Mouse (Mus musculus) layer of hippocampus, postnatal 10 days (tissue): ENCODE data around the gene Gse1. TPM values are rescaled to one million over a fixed set of nuclear protein-coding genes. Genes with fewer than 3 reads are reported as not detected.

Experiments used
- DNase-seq, 2 experiments: peaks; one replicate each; pipeline ENCODE4 v3.0.0; 2021; ENCODE audit warnings: low spot score in 2 of 2
- total RNA-seq, 2 experiments: library from RNA; stranded (reverse); gene quantifications; 2 replicates each; pipeline ENCODE4 v1.2.3; 2021

The Gse1 gene
- total RNA-seq, 2 experiments from 2014 or later, result 65.0 to 79.3 TPM

DNA sequence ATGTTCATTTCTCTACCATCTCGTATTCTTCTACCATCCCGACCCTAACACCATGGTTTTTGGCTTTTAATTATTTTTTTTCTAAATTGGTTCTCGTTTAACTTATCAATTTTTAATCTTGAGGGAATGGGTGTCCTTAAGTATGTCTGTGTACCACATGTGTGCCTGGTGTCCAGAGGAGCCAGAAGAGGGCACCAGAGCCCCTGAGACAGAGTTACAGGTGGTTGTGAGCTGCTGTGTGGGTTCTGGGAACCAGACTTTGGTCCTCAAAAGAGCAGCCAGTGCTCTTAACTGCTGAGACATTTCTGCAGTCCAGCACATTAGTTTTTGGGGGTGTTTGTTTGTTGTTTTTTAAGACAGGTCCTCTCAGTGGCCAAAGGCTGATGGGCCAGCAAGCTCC lies 167.6 kb downstream of the Gse1 start:
- DNase-seq, result no peak

DNA sequence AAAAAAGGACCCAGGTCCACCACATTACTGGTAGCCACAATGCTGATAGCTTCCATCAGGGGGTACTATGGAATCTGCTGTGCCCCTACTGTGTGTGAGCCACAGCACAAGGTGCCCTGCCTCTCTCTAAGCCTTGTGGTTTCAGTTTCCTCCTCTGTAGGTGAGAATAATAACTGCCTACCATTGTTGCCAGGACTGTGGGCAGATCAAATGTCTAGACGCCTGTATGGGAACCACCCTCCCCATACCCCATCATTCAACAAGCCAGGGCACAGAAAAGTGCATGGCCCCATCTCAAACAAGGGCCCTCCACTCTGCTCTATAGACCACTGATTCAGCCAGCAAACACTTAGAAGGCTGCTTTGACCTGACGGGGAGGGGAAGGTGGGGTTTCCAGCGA lies 168.5 kb downstream of the Gse1 start:
- no peak for DNase-seq

DNA sequence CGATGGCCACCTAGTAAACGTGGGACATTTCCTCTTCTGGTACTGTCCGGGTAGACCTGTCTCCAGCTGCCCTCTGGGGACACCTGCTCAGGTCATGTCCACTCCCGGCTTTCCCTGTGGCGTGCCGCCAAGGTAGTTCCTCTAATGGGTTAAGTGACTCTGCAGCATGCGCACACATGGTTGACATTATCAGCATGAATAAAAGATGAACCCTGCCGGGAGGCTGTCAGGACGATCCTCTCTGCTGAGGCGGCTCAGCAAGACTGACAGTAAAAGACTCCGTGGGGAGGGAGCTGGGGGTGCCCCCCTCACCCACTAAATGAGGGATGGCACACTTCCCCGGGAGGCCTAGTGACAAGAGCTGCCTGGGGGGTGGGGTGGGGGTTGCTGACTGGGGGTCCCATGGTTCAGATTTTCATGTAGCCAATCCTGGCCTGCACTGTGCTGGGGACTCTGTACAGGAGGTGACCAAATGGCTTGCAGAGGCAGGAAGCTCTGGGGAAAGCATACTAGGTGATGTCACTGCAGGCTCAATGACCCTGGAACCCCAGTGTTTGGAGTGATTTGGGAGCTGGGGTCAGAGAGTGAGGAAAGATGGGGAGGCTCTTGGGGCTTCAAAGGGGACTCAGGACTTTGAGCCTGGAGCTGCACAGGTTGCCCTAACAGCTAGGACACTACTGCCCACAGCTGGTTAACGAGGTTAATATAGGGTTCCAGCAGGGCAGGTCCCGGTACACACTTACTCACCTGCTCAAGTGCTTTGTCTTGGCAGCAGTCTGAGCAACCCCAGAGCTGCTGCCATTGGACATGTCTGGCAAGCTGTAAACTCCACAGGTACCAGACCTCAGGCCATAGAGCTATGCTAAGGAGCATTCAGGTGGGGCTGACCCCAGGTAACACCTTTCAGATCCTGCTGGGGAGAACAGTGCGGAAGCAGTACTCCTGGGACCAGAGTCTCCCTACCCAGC lies 169.5 kb downstream of the Gse1 start:
- no peak for DNase-seq

DNA sequence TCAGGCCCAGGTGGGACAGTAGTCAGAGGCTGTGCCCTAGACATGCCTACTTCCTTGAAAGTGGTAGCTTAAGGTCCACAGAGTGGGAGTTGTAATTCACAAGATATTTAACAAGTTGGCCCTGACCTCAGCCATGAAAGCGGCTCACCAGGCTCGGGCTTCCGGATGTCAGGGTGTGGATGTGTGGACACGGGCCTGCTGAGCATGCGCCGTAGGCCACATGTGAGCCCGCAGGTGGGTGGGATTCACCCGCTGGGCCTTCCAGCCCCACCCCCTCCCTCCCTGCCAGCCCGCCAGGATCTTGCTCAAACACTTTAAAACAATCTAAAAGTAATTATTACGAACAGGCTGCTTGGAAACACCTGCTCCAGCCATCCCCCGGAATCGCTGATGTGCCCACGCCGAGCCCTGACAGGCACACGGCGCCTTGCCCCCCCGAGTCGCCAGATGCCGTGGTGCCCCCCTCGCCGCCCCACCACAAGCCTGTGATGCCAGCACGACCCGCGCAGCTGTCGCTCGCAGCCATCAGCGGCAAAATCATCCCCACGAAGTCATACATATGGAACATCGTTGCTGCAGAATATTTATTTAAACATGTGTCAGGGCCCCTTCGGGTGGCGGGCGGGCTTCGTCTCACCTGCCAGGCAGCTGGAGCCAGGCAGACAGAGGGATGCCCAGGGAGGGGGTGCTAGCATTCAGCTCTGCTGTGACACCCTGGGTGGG lies 171.1 kb downstream of the Gse1 start:
- no peak for DNase-seq

DNA sequence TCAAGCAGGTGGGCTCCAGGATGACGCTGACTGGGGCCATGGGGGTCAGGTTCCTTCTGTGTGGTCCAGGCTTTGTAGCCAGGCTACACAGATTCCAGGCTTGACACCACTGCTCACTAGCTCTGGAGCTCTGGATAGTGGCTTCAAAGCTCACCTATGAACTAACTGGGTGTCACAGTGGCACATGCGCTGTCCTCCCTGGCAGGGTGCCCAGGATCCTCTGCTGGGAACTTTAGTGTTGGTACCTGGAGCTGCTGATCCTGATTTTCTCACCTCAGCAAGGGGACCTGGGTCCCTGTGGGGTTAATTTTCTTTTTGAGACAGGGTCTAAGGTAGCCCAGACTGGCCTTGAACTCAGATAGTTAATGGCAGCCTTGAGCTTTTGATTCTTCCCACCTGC lies 173.0 kb downstream of the Gse1 start:
- no peak for DNase-seq

DNA sequence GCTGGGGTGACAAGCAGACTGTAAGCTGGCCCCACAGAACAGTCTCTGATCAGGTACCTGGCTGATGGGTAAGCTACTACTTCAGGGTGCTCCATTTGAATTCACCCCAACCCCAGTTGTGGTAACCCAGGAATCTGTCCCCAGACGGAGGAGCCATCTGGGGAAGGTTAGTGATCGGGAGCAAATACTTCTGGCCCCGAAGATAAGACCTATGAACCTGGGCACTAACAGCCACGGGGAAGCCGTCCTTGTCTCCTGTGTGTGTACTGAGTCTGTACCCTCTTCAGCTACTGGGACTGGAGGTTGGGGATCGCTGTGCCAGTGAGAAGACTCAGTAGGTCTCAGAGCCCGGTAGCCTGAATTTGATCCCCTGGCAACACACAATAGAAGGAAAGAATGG lies 173.5 kb downstream of the Gse1 start:
- no peak for DNase-seq

DNA sequence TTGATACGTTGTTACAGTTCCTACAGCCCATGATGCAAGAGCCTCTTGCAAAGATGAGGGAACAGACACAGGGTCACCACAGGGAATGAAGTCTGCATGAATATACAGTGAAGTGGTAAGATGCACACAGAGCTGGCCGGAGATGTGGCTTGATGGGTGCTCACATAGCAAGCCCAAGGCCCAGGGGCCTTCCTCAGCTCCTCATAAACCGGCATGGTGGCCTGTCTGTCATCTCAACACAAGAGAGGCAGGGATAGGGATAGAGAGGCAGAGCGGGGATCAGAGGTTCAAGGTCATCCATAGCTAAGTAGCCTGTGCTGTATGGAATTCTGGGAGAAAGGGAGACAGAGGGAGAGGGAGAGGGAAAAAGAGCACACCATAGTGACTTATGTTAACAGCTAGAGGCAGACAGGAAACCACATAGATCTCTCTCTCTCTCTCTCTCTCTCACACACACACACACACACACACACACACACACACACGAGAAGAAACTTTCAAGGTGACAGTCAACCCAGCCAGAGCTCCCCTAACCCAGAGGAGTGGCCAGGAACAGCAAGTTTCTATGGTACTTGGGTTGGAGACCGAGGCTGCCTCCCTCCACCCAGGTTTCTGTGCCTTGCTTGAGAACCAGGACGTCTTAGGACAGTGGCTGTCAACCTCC lies 175.5 kb downstream of the Gse1 start:
- DNase-seq, result no peak

DNA sequence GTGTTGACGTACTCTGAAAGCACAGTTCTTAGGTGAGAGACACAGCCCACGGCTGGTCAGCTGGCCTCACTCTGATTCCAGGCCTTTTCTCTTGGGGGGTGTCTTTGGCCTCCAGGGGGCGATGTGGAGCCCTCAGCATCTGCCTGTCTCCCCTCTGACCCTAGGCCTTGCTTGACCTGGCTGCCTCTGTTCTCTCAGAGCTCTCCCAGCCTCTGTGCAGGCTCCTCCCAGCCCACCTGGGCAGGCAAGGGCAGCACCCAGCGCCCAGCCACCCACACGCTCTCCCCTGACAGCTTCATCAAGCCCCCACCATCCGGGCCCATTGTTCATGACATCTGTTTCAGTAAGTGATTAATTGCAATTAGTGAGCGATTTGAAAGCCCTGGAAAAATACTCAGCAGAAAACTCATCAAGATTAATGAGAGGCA lies 176.4 kb downstream of the Gse1 start:
- DNase-seq, result peak; percentile 59 to 66

DNA sequence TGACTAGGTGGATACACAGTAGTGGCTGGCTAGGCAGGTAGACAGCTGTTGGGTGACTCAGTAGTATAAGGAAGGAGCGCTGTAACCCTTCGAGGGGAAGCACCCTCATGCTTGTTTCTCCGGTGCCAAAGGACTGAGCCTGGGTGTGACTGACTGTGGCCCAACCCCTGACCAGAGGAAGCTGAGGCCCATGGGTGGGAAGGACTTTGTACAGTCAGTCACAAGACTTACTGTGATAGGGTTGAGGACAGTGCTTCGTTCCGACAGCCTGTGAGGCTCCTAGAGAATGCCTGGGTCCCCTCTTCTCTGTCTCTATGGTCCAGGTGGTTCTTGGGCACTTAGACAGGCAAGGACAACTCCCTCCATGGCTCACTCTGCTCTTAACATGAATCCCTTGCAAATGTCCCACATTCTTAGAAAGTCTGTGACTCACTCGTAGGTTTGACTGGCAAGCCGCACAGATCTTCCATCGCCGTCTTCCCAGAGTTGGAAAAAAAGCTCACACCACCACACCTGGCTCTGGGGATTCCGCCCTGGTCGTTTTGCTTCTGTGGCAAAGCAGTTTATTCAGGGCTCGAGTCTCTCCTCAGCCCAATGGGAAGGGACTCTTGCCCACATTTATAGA lies 177.9 kb downstream of the Gse1 start:
- no peak for DNase-seq

DNA sequence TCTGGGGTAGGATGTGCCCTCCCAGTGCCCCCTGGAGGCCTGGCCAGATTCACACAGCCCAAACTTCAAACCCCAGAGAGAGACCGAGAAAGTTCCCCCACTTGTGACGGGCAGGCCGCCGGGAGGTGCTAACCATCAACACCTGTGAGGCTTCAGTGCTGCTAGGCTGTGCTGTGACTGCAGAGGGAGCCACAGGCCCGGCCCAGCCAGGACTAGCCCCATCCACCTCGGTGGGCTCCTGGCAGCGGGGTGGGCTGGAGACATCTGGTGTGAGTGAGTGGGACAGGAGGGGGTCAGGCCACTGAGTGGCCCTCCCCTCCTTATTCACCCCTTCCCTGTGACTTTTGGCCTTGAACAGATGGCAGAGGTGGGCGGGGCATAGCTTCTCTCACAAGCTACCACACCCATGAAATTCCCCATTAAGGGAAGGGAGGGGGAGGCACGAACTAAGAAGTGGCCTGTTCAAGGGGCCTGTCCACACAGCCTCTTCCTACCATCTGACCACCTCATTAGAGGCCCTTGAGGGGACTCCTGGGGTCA lies 179.5 kb downstream of the Gse1 start:
- peak in 1 of 2 experiments; percentile 51 for DNase-seq

DNA sequence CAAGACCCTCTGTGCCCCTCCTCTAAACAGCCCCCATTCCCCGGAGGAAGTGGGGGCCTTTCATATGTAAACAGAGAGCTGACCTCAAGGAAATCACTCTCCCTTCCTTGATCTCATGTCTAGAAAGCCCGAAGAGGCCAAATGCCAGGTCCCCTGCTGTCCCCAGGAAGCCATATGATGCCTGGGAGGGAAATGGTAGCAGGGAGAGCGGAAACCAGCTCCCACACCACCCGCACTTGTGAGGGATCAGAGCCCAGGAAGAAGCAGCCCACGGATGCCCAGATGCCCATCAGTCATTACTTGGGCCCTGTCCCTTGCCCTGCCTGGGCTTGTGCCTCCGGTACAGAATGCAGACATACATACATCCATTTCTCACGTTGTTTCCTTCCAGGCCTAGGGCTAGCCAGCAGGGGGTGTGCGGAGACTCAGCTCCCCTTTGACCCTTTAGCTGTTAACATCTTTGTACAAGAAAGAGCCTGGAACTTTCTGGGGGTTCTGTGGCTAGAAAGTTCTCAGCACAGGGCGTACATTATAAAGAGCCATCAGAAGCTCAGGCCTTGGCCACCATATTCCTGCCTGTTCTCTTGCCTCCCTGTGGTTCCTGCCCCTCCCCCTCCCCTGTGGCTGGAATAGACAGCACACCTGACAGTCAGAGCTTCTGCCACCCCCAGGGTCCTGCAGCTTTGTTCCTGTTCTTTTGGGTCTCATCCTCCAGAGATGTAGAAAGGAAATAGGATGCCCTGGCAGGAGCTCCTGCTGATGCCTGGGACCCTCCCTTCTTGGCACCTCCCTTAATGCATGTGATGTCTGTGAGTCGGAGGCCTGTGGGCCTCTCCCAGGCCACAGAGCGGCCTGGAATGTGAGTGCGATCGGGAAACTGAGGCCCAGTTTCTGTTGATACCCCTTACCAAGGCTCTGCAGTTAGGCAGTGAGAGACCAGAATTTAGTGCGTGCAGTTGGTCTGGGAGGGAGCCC lies 180.3 kb downstream of the Gse1 start:
- no peak for DNase-seq

DNA sequence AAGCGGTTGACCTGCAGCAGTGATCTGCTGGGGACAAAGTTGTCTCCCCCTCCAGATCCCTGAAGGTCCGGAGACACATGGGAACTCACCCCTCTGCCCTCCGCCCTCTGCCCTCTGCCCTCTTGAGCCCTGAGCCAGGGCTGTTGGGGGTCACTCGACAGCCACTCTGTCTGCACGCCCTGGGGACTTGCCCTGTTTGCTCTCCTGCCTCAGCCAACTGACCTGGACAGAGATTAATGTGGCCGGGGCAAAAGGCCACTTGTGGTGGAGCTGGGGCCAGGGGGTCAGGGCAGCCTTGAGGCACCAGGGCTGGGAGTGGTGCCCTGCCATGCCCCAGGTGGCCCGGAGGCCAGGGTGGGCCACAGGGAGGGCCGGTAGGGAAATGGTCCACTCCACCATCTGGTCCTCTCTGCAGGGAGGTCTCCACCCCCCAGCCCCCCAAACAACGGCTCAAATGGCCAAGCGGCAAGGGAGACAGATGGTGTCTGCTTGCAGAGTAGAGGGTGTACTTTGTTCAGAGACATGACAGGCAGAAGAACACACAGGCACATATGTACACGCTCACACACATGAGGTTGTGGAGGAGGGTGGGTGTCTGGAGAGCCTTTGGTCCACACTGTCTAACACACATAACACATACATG lies 181.2 kb downstream of the Gse1 start:
- no peak for DNase-seq

DNA sequence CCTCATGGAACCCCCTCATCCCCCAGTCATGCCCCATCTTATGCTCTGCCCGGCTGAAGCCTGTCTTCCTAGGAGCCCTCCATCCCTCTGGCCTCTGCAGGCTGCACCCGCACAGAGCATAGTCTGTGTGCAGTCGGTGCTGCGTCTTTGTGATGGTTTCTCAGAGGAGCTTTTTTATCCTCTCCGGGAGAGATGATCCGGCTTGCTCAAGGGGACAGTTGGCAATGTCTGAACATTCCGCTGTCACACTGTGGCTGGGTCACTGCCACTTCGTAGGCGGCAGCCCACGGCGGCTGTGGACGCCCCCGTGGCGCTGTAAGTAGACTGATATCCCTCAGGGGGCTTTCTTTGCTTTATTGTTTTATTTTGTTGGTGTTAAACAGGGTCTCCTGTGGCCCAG lies 182.8 kb downstream of the Gse1 start:
- DNase-seq, result no peak

DNA sequence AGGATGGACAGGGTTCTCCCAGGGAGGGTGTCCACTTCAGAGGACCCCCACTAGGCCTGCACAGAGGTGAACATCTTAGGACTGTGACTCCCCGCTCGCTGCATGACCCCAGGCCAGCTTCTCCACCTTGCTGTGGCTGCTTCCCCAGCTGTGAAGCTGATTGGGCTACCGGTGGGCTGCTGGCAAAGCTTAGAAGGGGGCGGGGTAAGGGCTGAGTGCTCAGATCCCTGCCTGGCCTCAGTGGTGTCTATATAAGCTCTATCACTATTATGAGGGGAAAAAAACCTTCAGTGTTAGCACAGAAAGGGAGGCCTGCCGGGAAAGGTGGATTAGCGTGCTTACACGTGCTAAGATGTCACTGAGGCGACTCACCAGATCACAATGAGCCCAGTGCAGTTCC lies 183.6 kb downstream of the Gse1 start:
- no peak for DNase-seq

DNA sequence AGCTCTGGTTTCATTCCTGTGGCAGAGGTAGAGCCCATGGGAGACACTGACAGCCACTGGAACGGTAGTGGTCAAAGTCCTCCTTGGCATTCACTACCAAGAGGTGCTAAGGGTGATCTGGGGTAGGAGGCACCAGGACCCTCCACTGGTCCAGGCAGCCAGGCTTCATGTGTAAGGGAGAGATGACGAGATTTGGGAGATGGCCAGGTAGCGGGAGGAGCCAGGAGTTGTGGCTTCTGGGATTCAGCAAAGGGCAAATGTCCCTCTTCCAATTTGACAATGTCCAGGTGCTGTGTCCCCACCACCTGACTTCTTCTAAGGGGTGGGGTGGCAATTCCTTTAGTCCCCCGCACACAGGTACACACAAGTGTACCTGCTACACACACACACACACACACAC lies 184.1 kb downstream of the Gse1 start:
- DNase-seq, result no peak

DNA sequence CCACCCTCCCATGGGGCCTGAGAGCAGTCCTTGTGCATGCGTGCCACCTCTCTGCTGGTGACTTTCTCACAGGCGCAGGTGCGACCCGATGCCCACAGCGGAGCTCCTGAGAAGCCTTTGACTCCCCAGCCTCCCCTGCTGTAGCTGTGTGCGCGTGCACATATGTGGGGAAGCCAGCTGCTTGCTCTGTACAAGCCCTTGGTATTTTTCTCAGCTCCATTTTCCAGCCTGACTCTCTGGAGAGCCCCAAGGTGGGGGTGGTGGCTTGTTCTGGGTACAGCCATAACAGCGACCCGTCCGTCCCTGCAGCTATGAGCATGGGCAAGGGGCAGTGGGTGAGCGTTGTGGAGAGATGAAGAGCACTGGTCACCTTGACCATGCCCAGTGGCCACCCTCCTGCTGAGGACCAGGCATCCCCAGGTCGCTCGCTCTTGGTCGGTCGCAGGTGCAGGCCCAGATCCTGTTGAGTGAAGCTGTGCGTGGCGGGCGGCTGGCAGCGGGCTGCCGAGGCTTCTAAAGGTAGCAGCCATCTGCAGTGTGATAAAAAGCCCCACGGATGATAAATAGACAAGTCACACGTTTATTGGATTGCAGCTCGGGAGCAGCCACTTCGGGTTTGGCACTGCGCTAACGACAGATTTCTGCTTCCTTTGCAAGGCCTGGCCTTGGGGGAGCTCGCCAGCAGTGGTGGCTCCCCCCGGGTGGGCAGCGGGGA lies 184.8 kb downstream of the Gse1 start:
- peak; percentile 55 to 62 for DNase-seq

DNA sequence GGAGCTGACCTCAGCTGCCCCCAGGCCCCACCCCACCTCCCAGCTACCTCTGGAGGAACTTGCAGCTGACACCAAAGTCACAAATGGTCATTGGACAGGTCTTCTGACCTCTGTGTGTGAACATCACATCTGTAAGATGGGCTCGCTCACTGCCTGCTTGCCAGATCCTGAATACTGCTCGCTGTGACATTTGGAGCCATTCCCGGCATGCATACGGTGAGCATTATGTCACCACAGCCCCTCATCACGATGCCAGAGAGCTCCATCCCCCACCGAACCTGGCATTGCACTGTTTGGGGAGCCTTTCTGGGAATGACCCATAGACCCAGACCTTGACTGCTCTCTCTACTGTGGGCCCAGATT lies 185.4 kb downstream of the Gse1 start:
- DNase-seq, result peak in 1 of 2 experiments; percentile 57

DNA sequence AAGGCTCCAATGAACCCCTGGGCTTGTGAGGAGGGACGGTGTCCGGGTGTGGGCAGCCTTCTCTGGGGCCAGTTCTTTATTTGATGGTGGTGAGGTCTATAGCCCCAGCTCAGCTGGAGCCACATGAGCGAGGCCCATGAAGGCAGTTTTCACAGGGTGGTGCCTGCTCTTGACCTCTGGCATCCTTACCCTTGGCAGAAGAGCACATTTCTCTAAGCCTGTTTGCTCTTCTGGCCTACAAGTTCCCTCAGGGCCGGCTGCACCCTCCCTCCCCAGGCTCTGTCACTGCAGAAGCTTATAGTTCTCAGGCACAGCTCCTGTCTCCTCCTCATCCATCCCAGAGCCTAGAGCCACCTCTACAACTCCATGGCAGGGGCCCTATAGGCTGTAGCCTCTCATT lies 186.0 kb downstream of the Gse1 start:
- DNase-seq, result no peak

DNA sequence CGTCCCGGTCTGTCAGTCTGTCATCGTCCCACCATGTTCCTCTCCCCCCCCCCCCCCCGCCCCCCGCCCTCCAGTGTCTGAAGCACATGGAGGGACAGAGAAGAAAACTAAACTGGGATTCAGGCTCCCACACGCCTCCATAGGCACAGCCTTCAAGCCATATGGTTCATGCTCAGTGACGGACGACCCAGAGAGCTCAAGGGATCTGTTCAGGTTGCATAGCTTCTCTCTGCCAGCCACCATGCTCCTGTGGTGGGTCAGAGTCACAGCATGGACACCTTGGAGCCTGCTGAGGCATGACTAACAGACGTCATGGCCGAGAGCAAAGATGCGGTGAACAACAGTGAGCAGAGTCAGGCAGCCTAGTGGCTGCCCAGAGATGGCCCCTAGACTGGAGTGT lies 187.2 kb downstream of the Gse1 start:
- DNase-seq, result no peak
